In genomic region chrX:18882088-18882783, GRCm38 (mm10) we compare ENCODE assay signal across 8 mouse cellular contexts.
DNase-seq lines count a peak whose midpoint lies in the region.
"Had no signal": no experiment of that assay in that cellular context is flagged by ENCODE, and none has a peak within 500 bp of the region (broad histone marks: within the 10 kb centered on the region; RNA-seq: fewer than 3 reads in every experiment).

No protein-coding gene starts in this region.

- H3K36me3 ChIP-seq in limb, embryonic 10.5 days = no peaks in the 10 kb centered on the region
- H3K36me3 ChIP-seq: embryonic facial prominence, embryonic 13.5 days had no signal

- no peak overlapping the region for H3K27ac ChIP-seq in limb, embryonic 10.5 days
- H3K27ac ChIP-seq: embryonic facial prominence, embryonic 13.5 days had no signal

- 83% methylated on average over 6 of the region's 8 CpGs for WGBS in limb, embryonic 10.5 days

- H3K27me3 ChIP-seq in limb, embryonic 10.5 days (ENCODE audit: low read depth, poor library complexity, severe bottlenecking) = no peaks in the 10 kb centered on the region
- H3K27me3 ChIP-seq: embryonic facial prominence, embryonic 13.5 days had no signal

- peak; percentile 37 for DNase-seq in ovary, postnatal 36 days (ENCODE audit: low spot score)
- no peak for DNase-seq in ovary, postnatal 10 days (ENCODE audit: low spot score)
- DNase-seq in adrenal gland, postnatal 14 days = peak; percentile 62
- peak; percentile 30 to 55 for DNase-seq in heart, postnatal 14 days
- peak; percentile 67 for DNase-seq in lung, postnatal 10 days
- DNase-seq in limb, embryonic 10.5 days (ENCODE audit: low spot score) = no peak
- DNase-seq in thymus, postnatal 0 days (ENCODE audit: low spot score) = no peak

- no peaks in the 10 kb centered on the region for H3K9me3 ChIP-seq in limb, embryonic 10.5 days (replicated peaks)
- H3K9me3 ChIP-seq: embryonic facial prominence, embryonic 13.5 days had no signal

- no peaks in the 10 kb centered on the region for H3K4me1 ChIP-seq in limb, embryonic 10.5 days
- H3K4me1 ChIP-seq: embryonic facial prominence, embryonic 13.5 days had no signal

- intact Hi-C loops in heart, postnatal 14 days (cut with DNase I) = no loop called here

- H3K4me3 ChIP-seq in limb, embryonic 10.5 days = no peak overlapping the region
- H3K4me3 ChIP-seq: embryonic facial prominence, embryonic 13.5 days had no signal

Comparison
In these comparisons a context has a peak if more than half of its experiments do, and no peak if none do; other contexts are left out.
1. DNase-seq: peak in ovary, postnatal 36 days (single experiment), adrenal gland, postnatal 14 days (single experiment), heart, postnatal 14 days (2 of 2) and lung, postnatal 10 days (single experiment); none in ovary, postnatal 10 days (single experiment), limb, embryonic 10.5 days (single experiment) and thymus, postnatal 0 days (single experiment).